Mouse (Mus musculus) adrenal gland, postnatal 14 days (tissue): ENCODE measurements around the gene Hapln2. TPM values are rescaled to one million over a fixed set of nuclear protein-coding genes. Genes with fewer than 3 reads are reported as not detected.

Source experiments
- DNase-seq: peaks from one replicate; pipeline ENCODE4 v3.0.0; 2021; ENCODE audit warnings: mixed read lengths
- long read RNA-seq, 2 experiments: library from polyadenylated mRNA; stranded (forward); transcript quantifications; one replicate each; pipeline ENCODE4 v2.0.0; 2021
- total RNA-seq: library from RNA; stranded (reverse); gene quantifications from 2 replicates; pipeline ENCODE4 v1.2.3, GENCODE M21; 2021

Hapln2 gene
- total RNA-seq, result not detected in 2 replicates
- long read RNA-seq, experiment 1, result 0 reads
- long read RNA-seq, experiment 2, result 0 reads

GRCm38 (mm10) chr3:88027434-88028186, at the start of gene Hapln2:
Gene Hapln2 (minus strand): TSS chr3:88027583.
- DNase-seq, result peak; percentile 26

- DNase-seq, result no peak
Observed at GRCm38 (mm10) chr3:88074766-88075165, 47.4 kb upstream of the Hapln2 start.

GRCm38 (mm10) chr3:88074351-88074750, 47.0 kb upstream of the Hapln2 start:
- no peak for DNase-seq

GRCm38 (mm10) chr3:88073631-88074030, 46.2 kb upstream of the Hapln2 start:
- no peak for DNase-seq

- peak; percentile 88 for DNase-seq
Observed at GRCm38 (mm10) chr3:88071783-88072182, 44.4 kb upstream of the Hapln2 start.

- DNase-seq, result peak; percentile 44
Observed at GRCm38 (mm10) chr3:88068386-88068785, 41.0 kb upstream of the Hapln2 start.

- DNase-seq, result peak; percentile 92
Observed at GRCm38 (mm10) chr3:88057902-88058696, 30.7 kb upstream of the Hapln2 start, which contains the start of gene Naxe. Gene Naxe (minus strand): TSS chr3:88058495.

GRCm38 (mm10) chr3:88057030-88057429, 29.6 kb upstream of the Hapln2 start:
- no peak for DNase-seq

GRCm38 (mm10) chr3:88049532-88049931, 22.1 kb upstream of the Hapln2 start:
- no peak for DNase-seq

- peak; percentile 92 for DNase-seq
Observed at GRCm38 (mm10) chr3:88042661-88043421, 15.5 kb upstream of the Hapln2 start, which contains the start of gene Gpatch4. Gene Gpatch4 (plus strand): TSS chr3:88043108.

GRCm38 (mm10) chr3:88035561-88036293, 8.3 kb upstream of the Hapln2 start:
- no peak for DNase-seq

GRCm38 (mm10) chr3:88033506-88033905, 6.1 kb upstream of the Hapln2 start:
- no peak for DNase-seq

GRCm38 (mm10) chr3:88030608-88031395, 3.4 kb upstream of the Hapln2 start:
- peak; percentile 77 for DNase-seq

- no peak for DNase-seq
Observed at GRCm38 (mm10) chr3:88026823-88027222, 560 bp downstream of the Hapln2 start.

- DNase-seq, result peak; percentile 18
Observed at GRCm38 (mm10) chr3:88023192-88024074, 4.0 kb downstream of the Hapln2 start.

- peak; percentile 96 for DNase-seq
Observed at GRCm38 (mm10) chr3:88022322-88023191, 4.8 kb downstream of the Hapln2 start.

- DNase-seq, result peak; percentile 53
Observed at GRCm38 (mm10) chr3:88010634-88011265, 16.6 kb downstream of the Hapln2 start.
